Mouse (Mus musculus) T-helper 1 cell (primary cell): ENCODE data around the gene Rgl1.
"Not testable (repeated sequence)": the region's sequence is repeated elsewhere in the genome, so short reads cannot be mapped to it uniquely, and the experiment has no call there.

Experiments
- in situ Hi-C: fragments of 300-600 bp; cut with MboI, MseI; formaldehyde crosslinking; loops from one replicate; pipeline ENCODE4 v1.15.1; 2025; ENCODE audit warnings: high pct_unique_total_duplicates

Gene Rgl1

DNA sequence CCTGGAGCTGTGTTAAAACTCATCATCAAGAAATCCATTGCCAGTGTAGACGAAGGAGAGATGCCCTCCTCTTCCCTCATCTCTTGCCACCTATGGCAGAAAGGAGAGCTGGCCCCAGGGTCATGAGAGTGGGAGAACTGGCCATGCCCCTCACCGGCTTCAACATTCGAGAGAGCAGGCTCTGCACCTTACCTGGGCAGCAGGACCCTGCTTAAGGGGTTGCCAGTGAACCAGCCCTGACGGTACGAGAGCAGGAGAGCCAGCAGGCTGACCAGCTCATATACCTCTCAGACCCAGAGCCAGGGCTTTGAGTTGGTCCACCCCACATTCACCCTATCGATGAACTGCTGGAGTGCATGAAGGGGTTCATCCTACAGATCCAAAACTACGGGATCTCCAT, 105.7 kb downstream of the Rgl1 start:
- in situ Hi-C loops, result no loop called here

DNA sequence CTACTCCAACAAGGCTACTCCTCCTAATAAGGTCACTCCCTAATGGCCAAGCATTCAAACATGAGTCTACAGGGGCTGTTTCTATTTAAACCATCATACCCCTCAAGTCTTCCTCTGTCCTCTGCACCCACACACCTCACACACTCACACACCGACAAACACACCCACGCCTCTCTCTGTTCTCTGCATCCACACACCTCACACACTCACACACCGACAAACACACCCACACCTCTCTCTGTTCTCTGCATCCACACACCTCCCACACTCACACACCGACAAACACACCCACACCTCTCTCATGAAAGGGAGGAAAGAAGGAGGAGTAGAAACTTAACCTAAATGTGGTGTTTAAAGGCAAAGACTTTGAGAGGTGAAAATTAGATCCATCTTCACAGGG, 106.2 kb downstream of the Rgl1 start:
- in situ Hi-C loops, result no loop called here

DNA sequence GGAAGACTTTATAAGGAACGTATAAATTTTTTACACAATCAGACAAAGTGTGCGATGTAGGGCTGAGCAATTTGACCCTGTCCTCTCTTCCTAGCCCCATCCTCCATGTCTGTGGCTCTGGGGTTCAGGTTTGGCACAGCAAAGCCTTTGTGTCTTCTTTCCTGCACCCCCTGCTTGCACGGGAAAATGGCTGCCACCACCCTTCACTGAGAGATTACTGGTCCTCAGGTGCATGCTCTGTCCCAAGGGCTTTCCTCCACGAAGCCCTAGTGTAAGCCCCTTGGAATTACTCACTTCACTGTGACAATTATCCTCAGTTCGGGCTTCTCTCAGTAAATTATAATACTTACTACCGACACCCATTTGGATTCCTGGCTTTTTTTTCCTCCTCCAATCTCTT, 109.5 kb downstream of the Rgl1 start:
- in situ Hi-C loops, result no loop called here

DNA sequence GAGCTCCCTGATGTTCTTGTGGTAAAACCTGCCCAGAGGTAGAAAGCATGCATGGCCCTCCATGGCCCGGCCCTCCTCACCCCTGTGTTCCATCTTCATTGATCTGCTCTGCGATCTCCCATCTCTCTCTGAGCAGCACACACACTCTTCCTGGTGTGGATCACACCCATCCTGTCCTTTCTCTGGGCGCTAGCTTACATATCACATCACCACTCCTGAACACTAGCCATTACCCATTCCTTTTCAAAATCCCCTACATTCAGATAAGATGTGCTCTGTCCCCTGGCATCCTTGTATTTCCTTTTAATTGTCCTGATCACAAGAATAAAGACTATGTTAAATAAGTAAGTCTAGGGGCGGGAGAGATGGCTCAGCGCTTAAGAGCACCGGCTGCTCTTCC, 111.3 kb downstream of the Rgl1 start:
- in situ Hi-C loops, result no loop called here

DNA sequence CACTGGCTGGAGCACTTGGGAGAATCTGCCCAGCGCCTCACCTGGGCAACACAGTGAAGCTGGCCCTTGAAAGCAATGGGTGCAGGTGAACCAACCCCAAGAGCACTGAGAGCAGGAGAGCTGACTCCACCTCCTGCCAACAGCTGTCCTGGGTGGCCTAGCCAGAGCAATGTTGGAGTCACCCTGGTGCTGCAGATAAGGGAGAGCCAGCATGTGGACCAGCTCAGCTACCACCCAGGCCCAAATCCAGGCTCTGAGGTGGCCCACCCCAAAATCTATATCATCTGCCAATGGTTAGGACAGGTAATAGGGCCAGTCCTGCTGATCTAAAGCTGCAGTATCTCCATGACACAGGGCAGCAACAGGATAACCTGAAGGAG, 114.7 kb downstream of the Rgl1 start:
- in situ Hi-C loops, result no loop called here

DNA sequence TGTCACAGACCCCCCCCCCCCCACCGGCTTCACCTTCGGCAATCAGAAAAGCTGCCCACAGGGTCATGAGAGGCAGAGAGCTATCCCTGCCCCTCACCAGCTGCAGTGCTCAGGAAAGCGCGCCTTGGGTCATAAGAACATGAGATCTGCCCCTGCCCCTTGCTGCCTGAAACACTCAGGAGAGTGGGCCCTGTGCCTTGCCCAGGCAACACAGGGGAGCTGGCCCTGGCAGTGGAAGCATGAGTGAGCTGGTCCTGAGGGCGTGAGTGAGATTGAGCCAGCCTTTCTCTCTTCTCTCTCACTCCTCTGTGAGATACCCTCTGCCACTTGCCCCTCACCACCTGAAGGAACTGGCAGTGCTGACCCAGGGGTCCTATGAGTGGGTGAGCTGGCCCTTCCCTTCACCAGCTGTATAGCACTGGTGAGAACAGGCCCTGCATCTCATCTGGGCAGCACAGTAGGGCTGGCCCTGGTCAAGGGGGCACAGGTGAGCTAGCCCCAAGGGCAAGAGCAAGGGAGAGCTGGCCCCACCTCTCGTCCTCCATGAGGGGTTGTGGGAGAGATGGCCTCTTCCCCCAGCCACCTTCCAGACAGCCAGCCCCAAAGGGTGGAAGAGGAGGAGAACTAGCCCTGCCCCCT, 115.2 kb downstream of the Rgl1 start:
- in situ Hi-C loops, result no loop called here

DNA sequence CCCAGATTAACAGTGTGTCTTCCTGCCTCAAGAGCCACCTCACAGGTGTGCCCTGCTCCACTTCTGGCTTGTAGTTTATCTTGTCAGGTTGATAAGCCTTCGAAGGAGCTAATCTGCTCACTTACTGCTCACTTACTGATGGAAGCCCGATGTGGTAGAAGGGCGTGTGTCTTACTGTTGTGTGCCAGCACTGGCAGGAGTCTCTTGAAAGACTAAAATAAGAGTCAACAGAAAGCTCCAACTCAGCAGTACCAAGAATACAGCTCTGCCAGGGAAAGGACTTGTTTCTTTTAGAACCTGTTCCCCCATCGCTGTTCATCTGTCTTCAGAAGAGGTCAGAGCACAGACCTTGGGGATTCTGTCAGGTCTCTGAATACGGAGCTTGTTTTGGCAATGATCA, 118.1 kb downstream of the Rgl1 start:
- in situ Hi-C loops, result no loop called here

DNA sequence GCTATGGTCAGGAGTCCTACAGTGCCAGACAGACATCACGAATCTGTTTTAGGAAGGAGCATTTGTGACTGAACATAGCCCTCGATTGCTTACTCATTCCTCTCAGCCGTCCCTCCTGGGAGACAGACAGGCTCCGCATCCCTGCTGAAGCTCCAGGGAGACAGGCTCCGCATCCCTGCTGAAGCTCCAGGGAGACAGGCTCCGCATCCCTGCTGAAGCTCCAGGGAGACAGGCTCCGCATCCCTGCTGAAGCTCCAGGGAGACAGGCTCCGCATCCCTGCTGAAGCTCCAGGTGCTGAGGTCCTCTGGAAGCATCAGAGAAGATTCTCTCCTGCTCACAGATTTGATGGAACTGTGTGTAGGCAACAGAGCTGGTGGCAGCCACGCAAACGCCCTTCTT, 123.9 kb downstream of the Rgl1 start:
- in situ Hi-C loops, result not testable (repeated sequence)

DNA sequence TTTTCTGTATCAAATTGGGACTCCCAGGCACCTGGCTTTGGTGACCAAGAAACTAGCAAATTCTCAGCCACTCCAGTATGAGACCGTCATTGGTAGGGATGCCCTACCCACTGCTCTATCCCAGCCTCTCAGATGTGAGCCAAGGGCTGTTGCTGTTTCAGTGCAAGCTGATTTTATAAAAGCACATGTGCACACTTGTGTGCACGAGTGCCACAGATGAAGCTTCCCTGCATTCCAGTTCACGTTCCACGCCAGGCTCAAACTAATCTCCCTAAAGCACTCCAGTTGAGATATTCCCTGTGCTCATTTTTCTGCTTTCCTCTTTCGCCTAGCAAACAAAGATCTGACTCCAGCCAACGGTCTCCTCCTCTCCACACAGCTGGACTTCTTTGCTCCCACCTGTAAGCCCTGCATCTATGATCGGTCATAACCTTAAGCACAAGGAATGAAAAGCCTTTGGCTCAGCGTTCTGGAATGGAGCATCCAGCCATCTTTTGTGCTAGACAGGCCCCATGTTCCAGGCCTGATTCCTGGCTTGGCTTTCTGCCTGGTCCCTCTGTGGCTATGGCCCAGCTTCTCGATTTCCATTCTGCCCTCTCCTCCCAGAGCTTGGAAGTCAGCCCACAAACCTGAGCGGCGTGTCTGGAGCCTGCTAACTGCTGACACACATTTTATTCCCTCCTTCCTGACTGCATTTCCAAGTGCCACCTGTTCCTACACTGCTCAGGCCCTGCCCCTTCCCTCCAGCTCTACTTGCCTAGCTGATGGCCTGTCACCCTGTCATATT, 125.8 kb downstream of the Rgl1 start:
- in situ Hi-C loops, result no loop called here

DNA sequence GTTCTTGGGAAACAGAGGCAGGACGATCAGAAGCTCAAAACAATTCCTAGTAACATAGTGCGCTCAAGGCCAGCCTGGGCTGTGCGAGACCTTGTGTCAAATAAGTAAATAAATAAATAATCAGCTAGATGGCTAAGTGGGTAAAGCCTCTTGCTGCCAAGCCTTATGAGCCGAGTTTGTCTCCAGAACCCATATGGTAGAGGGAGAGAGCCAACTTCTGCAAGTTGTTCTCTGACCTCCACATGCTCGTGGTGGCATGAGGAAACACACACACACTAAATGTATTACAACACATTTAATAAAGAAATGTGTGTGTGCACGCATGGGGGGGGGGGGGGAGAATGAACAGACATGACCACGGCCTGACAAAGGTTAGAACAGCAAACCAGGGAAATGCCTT, 126.8 kb downstream of the Rgl1 start:
- in situ Hi-C loops, result no loop called here

DNA sequence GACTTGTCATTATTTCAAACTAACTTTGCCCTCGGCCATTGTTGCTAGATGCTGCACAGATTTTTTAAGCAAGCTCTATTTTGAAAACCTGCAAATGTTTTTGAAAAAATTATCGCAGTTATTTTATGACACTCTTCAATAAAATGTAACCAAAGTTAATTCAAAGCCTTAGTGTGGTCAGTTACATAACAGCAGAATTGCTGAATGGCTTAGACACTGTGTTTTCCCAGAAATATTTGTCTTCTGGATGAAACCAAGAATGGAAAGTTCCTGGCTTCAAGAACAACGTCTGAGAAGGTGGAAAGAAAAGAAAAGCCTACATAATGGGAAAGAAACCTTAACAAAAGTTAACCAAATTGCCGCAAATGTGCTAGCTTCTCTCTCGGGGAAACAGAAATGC, 131.5 kb downstream of the Rgl1 start:
- in situ Hi-C loops, result no loop called here

DNA sequence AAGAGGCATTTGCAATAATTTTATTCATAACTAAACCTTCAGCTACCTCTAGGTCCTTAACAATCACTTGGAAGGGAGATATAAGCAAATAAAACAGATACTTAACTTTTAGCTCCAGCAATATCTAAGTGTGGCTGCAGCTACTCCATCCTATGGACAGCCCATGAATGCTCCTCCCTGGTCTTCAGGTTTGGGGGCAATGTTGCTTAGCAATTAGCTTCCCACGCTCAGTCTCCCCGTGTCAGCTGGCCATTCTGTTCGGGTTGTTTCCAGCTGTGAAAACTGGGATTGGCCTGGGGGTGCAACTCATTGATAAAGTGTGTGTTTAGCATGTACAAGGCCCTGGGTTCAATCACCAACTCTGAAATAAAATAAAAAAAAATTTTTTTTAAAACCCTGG, 136.4 kb downstream of the Rgl1 start:
- in situ Hi-C loops, result no loop called here

DNA sequence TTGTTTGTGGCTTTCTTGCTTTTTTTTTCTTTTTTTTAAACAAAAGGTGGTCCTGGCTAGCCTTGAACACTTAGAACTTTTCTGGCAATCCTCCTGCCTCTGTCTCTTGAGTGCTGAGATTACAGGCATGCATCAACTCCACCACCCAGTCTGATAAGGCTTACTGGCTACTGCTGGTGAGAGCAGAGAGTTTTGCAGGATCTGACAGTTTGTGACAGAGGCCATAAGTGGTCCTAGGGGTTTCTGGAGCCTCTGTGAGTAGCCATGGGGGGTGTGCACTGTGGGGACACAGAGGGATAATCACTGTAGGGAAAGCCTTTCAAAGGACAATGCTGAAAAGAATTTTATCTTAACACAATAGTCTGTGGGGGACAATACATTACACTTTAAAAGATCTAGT, 140.5 kb downstream of the Rgl1 start:
- in situ Hi-C loops, result no loop called here

DNA sequence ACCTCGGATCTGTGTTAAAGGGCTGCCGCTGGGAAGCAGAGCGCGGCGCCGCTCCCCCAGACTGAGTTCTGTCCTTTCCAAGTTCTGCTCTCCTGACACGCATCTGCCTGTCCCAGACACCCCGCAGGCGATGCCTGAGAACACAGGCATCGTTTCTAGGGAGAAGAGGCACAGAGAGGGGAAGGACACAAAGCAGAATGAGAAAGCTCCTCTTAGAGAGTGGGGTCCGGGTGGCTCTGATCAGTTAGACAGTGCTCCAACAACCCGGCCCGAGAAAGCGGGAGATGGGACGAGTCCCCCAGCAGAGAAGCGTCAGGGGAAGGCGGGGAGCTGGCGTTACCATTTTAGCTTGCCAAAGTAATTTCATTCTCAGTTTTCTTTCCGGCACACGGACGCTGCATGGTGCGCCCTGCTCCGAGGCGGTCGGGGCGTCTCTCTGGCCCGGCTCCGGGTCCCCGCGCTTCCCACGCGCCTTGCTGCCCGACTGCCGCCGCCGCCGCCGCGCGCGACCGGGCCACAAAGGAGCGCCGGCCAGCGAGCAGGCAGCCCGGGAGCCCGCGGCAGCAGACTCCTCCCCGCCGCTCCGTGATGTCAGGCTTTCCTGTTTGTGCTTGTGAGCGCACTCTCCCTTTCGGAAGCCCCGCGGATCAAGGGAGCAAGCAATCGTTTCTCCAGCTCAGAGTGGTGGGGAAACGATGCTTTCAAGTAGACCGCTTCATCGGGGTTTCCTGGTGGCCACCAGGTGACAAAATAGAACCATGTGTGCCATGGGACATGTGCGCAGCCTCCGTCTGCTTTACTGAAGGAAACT, 141.3 kb downstream of the Rgl1 start:
- in situ Hi-C loops, result loop anchor here (5.0 kb wide), 1 partner anchor 98 kb away; no protein-coding TSS in a partner anchor

DNA sequence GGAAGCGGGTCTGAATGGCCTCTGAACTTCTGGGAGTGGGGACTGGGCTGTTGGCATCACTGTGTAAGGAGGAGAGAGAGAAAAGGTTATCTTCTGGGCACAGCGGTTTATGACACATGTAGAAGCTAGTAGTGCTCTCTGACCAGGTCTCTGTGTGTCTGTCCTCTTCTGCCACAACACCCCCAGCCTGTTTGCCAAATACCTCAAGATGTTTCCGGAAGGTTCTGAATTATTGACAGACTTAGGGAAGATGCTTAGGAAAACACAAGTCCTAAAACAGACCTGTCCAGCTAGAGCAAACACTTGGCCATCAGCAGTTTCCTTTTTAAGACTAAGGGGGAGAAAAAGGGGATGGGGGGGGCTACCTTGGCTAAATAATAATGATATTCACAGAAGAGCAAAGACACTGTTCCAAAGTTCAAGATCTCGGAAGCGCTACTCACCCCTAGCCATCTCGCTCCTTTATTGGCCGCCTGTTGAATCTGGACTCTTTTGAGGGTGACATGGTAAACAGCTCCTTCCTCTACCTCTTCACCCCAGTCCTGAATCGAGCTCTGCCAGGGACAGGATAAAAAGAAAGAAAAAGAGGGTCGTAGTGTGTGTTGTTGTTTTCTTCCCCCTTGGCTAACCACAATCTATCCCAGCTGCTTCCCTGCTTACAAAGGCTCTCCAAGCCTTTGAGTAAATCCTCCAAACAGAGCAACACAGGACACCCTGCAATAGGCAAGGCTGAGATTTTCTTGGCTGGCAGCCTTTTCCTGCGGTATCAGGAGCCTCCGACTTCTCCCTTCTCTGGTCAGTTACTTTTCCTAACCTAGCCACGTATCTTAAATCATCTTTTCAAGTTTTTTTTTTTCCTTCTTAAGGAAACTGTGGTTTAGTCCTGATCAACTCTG, 142.5 kb downstream of the Rgl1 start:
- in situ Hi-C loops, result loop anchor here (5.0 kb wide), 1 partner anchor 96 kb away; no protein-coding TSS in a partner anchor

DNA sequence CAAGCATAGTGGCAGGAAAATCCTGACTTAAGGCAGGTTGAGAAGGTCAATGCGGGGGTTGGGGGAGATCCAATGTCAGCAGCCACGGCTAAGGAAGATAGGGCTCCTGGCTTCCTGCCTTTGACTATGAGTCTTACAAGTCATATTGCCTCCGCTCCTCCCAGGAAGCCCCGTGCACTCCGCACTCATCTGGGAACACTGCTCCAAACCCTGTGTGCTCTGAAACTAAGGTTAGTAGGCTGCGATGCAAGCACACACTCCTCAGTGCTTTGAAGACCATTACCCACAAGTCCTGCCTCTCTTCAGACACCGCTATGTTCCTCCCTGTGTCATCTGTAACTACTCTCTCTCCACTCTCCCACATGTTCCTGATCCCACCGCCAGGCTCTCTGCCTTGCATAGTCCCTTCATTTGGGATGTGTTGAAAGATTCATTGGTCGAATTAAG, 143.4 kb downstream of the Rgl1 start:
- in situ Hi-C loops, result loop anchor here (5.0 kb wide), 1 partner anchor 95 kb away; no protein-coding TSS in a partner anchor

DNA sequence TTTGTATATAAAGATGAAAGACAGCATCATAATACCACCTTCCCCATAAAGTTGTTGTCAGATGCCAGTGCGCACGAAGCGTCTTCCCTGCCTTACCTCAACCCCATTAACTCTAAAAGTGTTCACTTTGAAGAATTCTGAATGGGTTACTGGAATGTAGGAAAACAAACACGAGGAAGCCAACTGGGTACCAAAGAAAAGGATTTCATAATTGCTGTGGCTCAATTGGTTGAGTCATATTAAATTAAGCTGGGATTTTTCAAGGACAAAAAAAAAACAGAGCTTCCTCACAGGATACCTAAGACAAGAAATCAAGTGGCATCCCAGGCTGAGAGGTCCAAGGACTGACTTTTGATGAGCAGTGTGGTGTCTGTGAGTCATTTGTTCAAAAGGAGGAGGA, 144.5 kb downstream of the Rgl1 start:
- in situ Hi-C loops, result loop anchor here (5.0 kb wide), 1 partner anchor 94 kb away; no protein-coding TSS in a partner anchor

DNA sequence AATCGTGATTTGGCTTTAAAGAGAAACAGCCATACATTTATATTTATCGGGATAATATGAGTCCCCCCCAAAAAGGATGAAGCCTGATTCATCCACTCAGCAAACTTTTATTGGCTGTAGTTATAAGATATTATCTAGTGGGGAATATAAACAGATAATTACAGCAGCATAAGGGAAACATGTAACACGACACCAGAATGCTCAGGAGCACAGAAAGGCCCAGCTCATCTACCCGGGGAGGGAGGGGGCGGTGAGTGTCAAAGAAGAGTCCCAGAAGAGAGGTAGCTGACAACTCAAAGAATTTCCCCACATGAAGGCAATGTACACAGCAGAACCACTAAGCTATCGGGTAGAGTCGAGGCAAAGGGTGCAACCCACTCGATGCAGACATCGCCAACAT, 146.8 kb downstream of the Rgl1 start:
- in situ Hi-C loops, result no loop called here

DNA sequence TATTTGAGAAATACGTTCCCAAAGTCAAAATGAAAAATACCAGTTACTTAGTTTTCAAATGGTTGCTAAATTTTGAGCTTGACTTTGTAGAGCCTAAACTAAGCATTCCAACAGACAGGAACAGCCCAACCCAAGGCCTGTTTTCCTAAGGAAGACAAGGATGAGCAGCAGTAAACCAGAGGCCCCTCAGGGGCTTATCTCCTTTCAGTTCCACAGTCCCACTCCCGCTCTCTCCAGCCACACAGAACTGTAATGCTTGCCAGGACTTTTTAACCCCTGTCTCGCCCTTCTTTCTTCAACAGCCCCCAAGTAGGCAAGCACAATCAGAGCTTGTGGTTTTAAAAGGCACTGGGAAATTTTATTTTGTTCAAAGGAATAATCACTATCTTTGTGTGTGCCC, 147.3 kb downstream of the Rgl1 start:
- in situ Hi-C loops, result no loop called here

DNA sequence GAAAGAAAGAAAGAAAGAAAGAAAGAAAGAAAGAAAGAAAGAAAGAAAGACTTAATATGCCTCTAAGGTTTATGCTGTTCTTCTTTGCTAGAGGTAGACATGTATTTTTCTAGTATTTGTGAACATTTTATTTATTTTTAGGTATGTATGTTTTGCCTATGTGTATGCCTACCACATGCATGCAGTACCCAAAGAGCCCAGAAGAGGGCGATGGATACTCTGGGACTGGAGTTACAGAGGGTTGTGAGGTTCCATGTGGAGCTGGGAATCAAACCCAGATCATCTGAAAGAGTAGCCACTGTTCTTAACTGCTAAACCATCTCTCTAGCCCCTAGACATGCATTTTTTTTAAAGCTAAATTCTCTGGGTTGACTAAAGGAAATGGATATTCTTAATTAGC, 147.8 kb downstream of the Rgl1 start:
- in situ Hi-C loops, result no loop called here

DNA sequence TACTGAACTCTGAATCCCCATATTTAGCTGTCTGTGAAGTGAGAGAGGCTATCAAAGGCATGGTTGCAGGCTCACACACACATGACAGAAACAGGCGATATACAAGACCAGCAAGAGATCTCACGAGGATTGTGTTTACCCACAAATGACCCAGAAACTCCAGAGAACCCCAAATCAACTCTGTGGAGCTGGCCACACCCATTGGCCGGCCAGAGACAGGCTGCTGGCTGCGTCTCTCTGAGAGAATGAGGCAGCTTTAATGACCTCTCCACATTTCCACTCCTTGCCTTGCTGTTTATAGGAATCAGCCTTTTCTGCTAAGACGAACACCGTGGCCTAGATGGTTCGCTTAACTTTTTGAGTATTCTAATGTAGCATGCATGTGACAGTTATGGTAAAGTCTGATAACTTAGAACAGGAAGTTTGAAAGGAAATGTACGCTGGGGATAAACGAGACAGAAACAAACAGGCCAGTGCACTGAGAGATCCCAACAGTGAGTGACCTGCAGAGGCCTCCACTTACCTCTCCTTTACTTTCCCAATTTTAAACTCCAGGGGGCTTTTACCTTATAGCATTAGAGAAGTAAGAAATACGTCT, 148.3 kb downstream of the Rgl1 start:
- in situ Hi-C loops, result no loop called here
